Mouse (Mus musculus): ENCODE measurements around the gene Eno3.

DNA sequence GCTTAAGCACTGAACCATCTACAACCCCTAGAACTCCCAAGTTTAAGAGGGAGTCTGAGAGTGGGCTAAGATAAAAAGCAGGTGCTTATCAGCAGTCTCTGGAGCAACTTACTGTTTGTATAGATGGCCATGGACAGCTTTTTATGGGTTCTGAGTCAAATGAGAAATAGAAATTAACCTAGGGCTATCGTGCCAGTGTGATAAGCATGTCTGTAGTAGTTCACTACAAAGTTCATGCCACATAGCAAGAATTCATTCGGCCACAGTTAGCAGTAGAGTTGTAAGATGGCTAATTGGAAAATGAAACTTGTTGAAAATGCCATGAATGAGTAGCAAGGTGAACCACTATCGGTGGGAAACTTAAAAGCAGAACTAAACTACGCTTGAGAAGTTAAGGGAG lies 8.5 kb upstream of the Eno3 start:
- TF ChIP-seq POLR2A (IDR thresholded peaks at IDR 0.05; ENCODE audit: low read depth, low read length) (no peak), CTCF (IDR thresholded peaks at IDR 0.05; ENCODE audit: extremely low read depth, insufficient read depth, insufficient read length, insufficient replicate concordance) (no peak)

Data from spleen, adult 2 months (tissue).